Mouse (Mus musculus): ENCODE data around the gene Tmem9b.

Gene Tmem9b

GRCm38 (mm10) chr7:109783281-109783680 is 30.6 kb upstream of the Tmem9b start:
- no peak for TF ChIP-seq CTCF (conservative IDR thresholded peaks at IDR 0.05; ENCODE audit: low read length)
- TF ChIP-seq NANOG (IDR thresholded peaks at IDR 0.05; ENCODE audit: borderline replicate concordance, low read length): no peak
- TF ChIP-seq POU5F1 (IDR thresholded peaks at IDR 0.05; ENCODE audit: borderline replicate concordance, low read length): no peak
- H3K4me3 ChIP-seq (replicated peaks; ENCODE audit: low read length): no peak overlapping the region
- peaks cover 18% of the 10 kb centered on the region; the same call in 1 of the 2 replicates for H3K4me1 ChIP-seq (replicated peaks; ENCODE audit: low read depth, low read length)

DNA sequence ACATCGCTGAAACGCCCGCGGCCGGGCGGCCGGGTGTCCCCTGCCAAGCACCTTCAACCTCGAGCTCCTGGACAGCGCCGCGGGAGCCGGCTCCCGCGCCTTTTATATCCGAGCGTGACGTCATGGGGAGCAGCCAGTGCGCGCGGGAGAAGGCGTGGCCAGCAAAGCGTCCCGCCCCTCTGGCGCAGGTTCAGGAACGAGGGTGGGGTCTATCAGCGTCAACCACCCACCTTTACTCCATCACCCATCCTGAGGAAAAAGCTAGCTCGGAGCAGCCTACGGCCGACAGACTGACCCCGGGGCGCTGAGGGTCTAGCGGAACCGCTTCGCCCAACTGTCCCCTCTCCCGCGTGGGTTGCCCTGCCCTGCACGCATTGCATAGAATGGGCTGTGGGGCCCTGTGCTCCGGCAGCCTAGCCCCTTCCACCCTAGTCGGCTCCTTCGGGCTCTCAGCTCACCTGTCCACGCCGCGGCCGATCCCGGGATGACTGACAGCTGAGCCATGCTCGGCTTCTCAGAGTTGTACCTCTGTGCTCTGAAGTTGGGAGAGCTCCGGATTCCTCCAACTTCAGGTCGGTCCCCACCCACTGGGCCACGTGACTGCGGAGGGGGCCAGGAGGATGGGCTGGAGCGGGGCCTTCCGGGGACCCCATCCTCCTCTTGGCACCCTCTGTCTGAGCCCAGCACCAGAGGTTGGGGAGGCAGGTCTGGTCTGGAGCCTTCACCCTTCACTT is 29.0 kb upstream of the Tmem9b start, which contains the start of gene Nrip3:
TSS of gene Nrip3 (minus strand) at position 556 of the 734 bp plus-strand sequence.
- peaks cover 62% of the 10 kb centered on the region for H3K27me3 ChIP-seq (ENCODE audit: insufficient read depth, low read length)
- H3K9me3 ChIP-seq (ENCODE audit: low read length): peaks cover 5% of the 10 kb centered on the region; the same call in 1 of the 2 replicates
- peaks cover 18% of the 10 kb centered on the region; the same call in 1 of the 2 replicates for H3K4me1 ChIP-seq (replicated peaks; ENCODE audit: low read depth, low read length)
- H3K4me3 ChIP-seq (replicated peaks; ENCODE audit: low read length): peak within 1 kb of the TSS; percentile 81
- no peaks in the 10 kb centered on the region for H3K36me3 ChIP-seq (ENCODE audit: insufficient read depth, low read length)
- TF ChIP-seq POU5F1 (IDR thresholded peaks at IDR 0.05; ENCODE audit: borderline replicate concordance, low read length) (no peak), NANOG (IDR thresholded peaks at IDR 0.05; ENCODE audit: borderline replicate concordance, low read length) (no peak), CTCF (conservative IDR thresholded peaks at IDR 0.05; ENCODE audit: low read length) (no peak)

More at GRCm38 (mm10) chr7:109783281-109783680, 30.6 kb upstream of the Tmem9b start:
- no peaks in the 10 kb centered on the region for H3K36me3 ChIP-seq (ENCODE audit: insufficient read depth, low read length)
- H3K27me3 ChIP-seq (ENCODE audit: insufficient read depth, low read length): peaks cover 56% of the 10 kb centered on the region
- peaks cover 5% of the 10 kb centered on the region; the same call in 1 of the 2 replicates for H3K9me3 ChIP-seq (ENCODE audit: low read length)

- peaks cover 62% of the 10 kb centered on the region for H3K27me3 ChIP-seq (ENCODE audit: insufficient read depth, low read length)
- no peak for TF ChIP-seq NANOG (IDR thresholded peaks at IDR 0.05; ENCODE audit: borderline replicate concordance, low read length)
- no peak for TF ChIP-seq CTCF (conservative IDR thresholded peaks at IDR 0.05; ENCODE audit: low read length)
- no peak for TF ChIP-seq POU5F1 (IDR thresholded peaks at IDR 0.05; ENCODE audit: borderline replicate concordance, low read length)
- no peaks in the 10 kb centered on the region for H3K36me3 ChIP-seq (ENCODE audit: insufficient read depth, low read length)
Observed at GRCm38 (mm10) chr7:109781087-109781469, 28.4 kb upstream of the Tmem9b start.

GRCm38 (mm10) chr7:109772251-109772650 is 19.6 kb upstream of the Tmem9b start:
- Histone ChIP-seq H3K27me3 (ENCODE audit: insufficient read depth, low read length) (peaks cover 3% of the 10 kb centered on the region; the same call in 1 of the 2 replicates), H3K4me1 (replicated peaks; ENCODE audit: low read depth, low read length) (no peaks in the 10 kb centered on the region), H3K36me3 (ENCODE audit: insufficient read depth, low read length) (no peaks in the 10 kb centered on the region), H3K4me3 (replicated peaks; ENCODE audit: low read length) (no peak overlapping the region), H3K9me3 (ENCODE audit: low read length) (no peaks in the 10 kb centered on the region)
- TF ChIP-seq NANOG (IDR thresholded peaks at IDR 0.05; ENCODE audit: borderline replicate concordance, low read length) (no peak), POU5F1 (IDR thresholded peaks at IDR 0.05; ENCODE audit: borderline replicate concordance, low read length) (no peak), CTCF (conservative IDR thresholded peaks at IDR 0.05; ENCODE audit: low read length) (no peak)

More at GRCm38 (mm10) chr7:109781087-109781469, 28.4 kb upstream of the Tmem9b start:
- peaks cover 18% of the 10 kb centered on the region; the same call in 1 of the 2 replicates for H3K4me1 ChIP-seq (replicated peaks; ENCODE audit: low read depth, low read length)
- peak overlapping the region; percentile 81 for H3K4me3 ChIP-seq (replicated peaks; ENCODE audit: low read length)
- peaks cover 5% of the 10 kb centered on the region; the same call in 1 of the 2 replicates for H3K9me3 ChIP-seq (ENCODE audit: low read length)

DNA sequence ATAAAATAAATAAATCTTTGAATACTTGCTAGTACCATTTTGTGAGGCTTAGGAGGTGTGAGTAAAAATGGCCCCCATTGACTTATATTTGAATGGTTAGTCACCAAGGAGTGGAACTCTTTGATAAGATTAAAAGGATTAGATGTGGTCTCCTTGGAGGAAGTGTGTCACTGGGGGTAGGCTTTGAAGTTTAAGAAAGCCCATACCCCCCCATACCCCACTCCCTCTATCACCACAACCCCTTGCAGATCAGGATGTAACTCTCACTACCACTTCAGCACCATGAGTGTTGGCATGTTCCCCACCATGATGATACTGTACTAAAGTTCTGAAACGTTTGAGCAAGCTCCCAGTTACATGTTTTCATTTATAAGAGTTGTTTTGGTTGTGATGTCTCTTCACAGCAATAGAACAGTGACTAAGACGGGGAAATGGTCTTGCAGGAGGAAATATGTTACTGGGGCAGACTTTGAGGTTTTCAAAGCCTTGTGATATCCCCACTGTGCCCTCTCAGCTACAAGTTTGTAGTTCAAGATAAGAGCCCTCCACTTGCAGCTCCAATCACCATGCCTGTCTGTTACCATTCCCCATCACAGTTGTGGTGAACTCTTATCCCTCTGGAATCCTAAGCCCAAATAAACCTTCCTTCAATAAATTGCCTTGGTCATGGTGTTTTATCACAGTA is 16.2 kb upstream of the Tmem9b start:
- TF ChIP-seq CTCF (conservative IDR thresholded peaks at IDR 0.05; ENCODE audit: low read length) (no peak), NANOG (IDR thresholded peaks at IDR 0.05; ENCODE audit: borderline replicate concordance, low read length) (no peak), POU5F1 (IDR thresholded peaks at IDR 0.05; ENCODE audit: borderline replicate concordance, low read length) (no peak)
- H3K27me3 ChIP-seq (ENCODE audit: insufficient read depth, low read length): no peaks in the 10 kb centered on the region
- H3K9me3 ChIP-seq (ENCODE audit: low read length): no peaks in the 10 kb centered on the region
- H3K36me3 ChIP-seq (ENCODE audit: insufficient read depth, low read length): no peaks in the 10 kb centered on the region
- no peak overlapping the region for H3K4me3 ChIP-seq (replicated peaks; ENCODE audit: low read length)
- no peaks in the 10 kb centered on the region; the same call in 1 of the 2 replicates for H3K4me1 ChIP-seq (replicated peaks; ENCODE audit: low read depth, low read length)

GRCm38 (mm10) chr7:109767575-109768350 is 15.1 kb upstream of the Tmem9b start:
- Histone ChIP-seq H3K4me3 (replicated peaks; ENCODE audit: low read length) (no peak overlapping the region), H3K27me3 (ENCODE audit: insufficient read depth, low read length) (no peaks in the 10 kb centered on the region; the same call in 1 of the 2 replicates), H3K36me3 (ENCODE audit: insufficient read depth, low read length) (no peaks in the 10 kb centered on the region), H3K4me1 (replicated peaks; ENCODE audit: low read depth, low read length) (no peaks in the 10 kb centered on the region; the same call in 1 of the 2 replicates), H3K9me3 (ENCODE audit: low read length) (no peaks in the 10 kb centered on the region)
- TF ChIP-seq NANOG (IDR thresholded peaks at IDR 0.05; ENCODE audit: borderline replicate concordance, low read length) (no peak), CTCF (conservative IDR thresholded peaks at IDR 0.05; ENCODE audit: low read length) (no peak), POU5F1 (IDR thresholded peaks at IDR 0.05; ENCODE audit: borderline replicate concordance, low read length) (no peak)

- Histone ChIP-seq H3K4me3 (replicated peaks; ENCODE audit: low read length) (no peak overlapping the region), H3K9me3 (ENCODE audit: low read length) (no peaks in the 10 kb centered on the region), H3K4me1 (replicated peaks; ENCODE audit: low read depth, low read length) (no peaks in the 10 kb centered on the region; the same call in 1 of the 2 replicates), H3K36me3 (ENCODE audit: insufficient read depth, low read length) (no peaks in the 10 kb centered on the region), H3K27me3 (ENCODE audit: insufficient read depth, low read length) (no peaks in the 10 kb centered on the region; the same call in 1 of the 2 replicates)
- TF ChIP-seq POU5F1 (IDR thresholded peaks at IDR 0.05; ENCODE audit: borderline replicate concordance, low read length) (no peak), NANOG (IDR thresholded peaks at IDR 0.05; ENCODE audit: borderline replicate concordance, low read length) (no peak), CTCF (conservative IDR thresholded peaks at IDR 0.05; ENCODE audit: low read length) (no peak)
Observed at GRCm38 (mm10) chr7:109764009-109764408, 11.3 kb upstream of the Tmem9b start.

Measured in E14TG2a.4 (cell line).